Mouse (Mus musculus) liver, embryonic 16.5 days (tissue): ENCODE measurements around the gene Ube2o. TPM values are rescaled to one million over a fixed set of nuclear protein-coding genes. Genes with fewer than 3 reads are reported as not detected.
A peak's percentile ranks its signal among the peaks of the same experiment; 100 is the strongest.

Source experiments
- ATAC-seq: fragments of 200-750 bp; cut with Nextera tagmentation; 2 replicates; pipeline ENCODE4 v1.8.0; 2017; ENCODE audit warnings: low read depth, mild to moderate bottlenecking, moderate number of reproducible peaks, moderate library complexity
- H3K27ac ChIP-seq: fragments of 300-500 bp; sonication (generic); 2 replicates; pipeline ENCODE4 v1.5.1; 2014; ENCODE audit warnings: mild to moderate bottlenecking, low read length
- H3K27me3 ChIP-seq: fragments of 300-500 bp; sonication (generic); 2 replicates; pipeline ENCODE4 v1.6.1; 2014; ENCODE audit warnings: low read depth, low read length, mixed read lengths; ENCODE audit not compliant: control insufficient read depth, insufficient read depth
- H3K36me3 ChIP-seq: fragments of 300-500 bp; sonication (generic); 2 replicates; pipeline ENCODE4 v1.6.1; 2014; ENCODE audit warnings: mild to moderate bottlenecking; ENCODE audit not compliant: control insufficient read depth, insufficient read depth
- H3K4me1 ChIP-seq: fragments of 300-500 bp; sonication (generic); 2 replicates; pipeline ENCODE4 v1.6.1; 2014; ENCODE audit warnings: low read depth, low read length, mixed read lengths; ENCODE audit not compliant: control insufficient read depth
- H3K4me2 ChIP-seq: fragments of 300-500 bp; sonication (generic); 2 replicates; pipeline ENCODE4 v1.6.1; 2014; ENCODE audit warnings: low read depth, low read length, mixed read lengths
- H3K4me3 ChIP-seq: fragments of 300-500 bp; sonication (generic); 2 replicates; pipeline ENCODE4 v1.5.1; 2014; ENCODE audit warnings: low read depth, mild to moderate bottlenecking, low read length
- H3K9ac ChIP-seq: fragments of 300-500 bp; sonication (generic); 2 replicates; pipeline ENCODE4 v1.6.1; 2014; ENCODE audit warnings: low read depth, low read length
- H3K9me3 ChIP-seq: fragments of 300-500 bp; sonication (generic); replicated peaks from 2 replicates; pipeline ENCODE4 v1.6.1; 2016; ENCODE audit warnings: low read length; ENCODE audit not compliant: control insufficient read depth
- WGBS: fragments of 180-500 bp; shearing (Covaris S2); extraction: QIAGEN DNeasy Blood & Tissue Kit; methylation state at CpG from one replicate; pipeline ENCODE4 v1.1.7; 2014; ENCODE audit not compliant: insufficient replicate concordance; 5-methylcytosine and 5-hydroxymethylcytosine counted together
- polyA plus RNA-seq: library from polyadenylated mRNA; unstranded; fragments of >200 nt; fragmentation: Nextera tagmentation; extraction: Ambion mirVana; gene quantifications from 2 replicates; pipeline ENCODE4 v1.2.1, GENCODE M21; 2015

Ube2o gene
- polyA plus RNA-seq, 1 experiment from 2014 or later, result 18.1 TPM

GRCm38 (mm10) chr11:116567531-116567930 lies 13.7 kb downstream of the Ube2o start:
- Histone ChIP-seq H3K36me3 (peaks cover 2% of the 10 kb centered on the region; the same call in 1 of the 2 replicates), H3K4me3 (no peak overlapping the region), H3K9me3 (no peaks in the 10 kb centered on the region), H3K27ac (no peak overlapping the region), H3K4me2 (no peak overlapping the region), H3K9ac (no peak overlapping the region), H3K27me3 (no peaks in the 10 kb centered on the region), H3K4me1 (peaks cover 56% of the 10 kb centered on the region)
- ATAC-seq, result no peak
- 87% methylated on average over 8 of the region's 8 CpGs for WGBS

- no peak overlapping the region for H3K27ac ChIP-seq
- H3K27me3 ChIP-seq, result no peaks in the 10 kb centered on the region
- H3K4me2 ChIP-seq, result no peak overlapping the region
- peak; percentile 35; the same call in 1 of the 2 replicates for ATAC-seq
- no peak overlapping the region for H3K4me3 ChIP-seq
- peaks cover 36% of the 10 kb centered on the region for H3K4me1 ChIP-seq
- 54% methylated on average over 7 of the region's 7 CpGs for WGBS
- H3K36me3 ChIP-seq, result no peaks in the 10 kb centered on the region
- H3K9ac ChIP-seq, result no peak overlapping the region
- H3K9me3 ChIP-seq, result no peaks in the 10 kb centered on the region
Measured at GRCm38 (mm10) chr11:116565283-116566041, 15.8 kb downstream of the Ube2o start.

- 67% methylated on average over 6 of the region's 6 CpGs for WGBS
- Histone ChIP-seq H3K4me2 (no peak overlapping the region), H3K36me3 (no peaks in the 10 kb centered on the region), H3K9ac (no peak overlapping the region), H3K27me3 (no peaks in the 10 kb centered on the region), H3K27ac (no peak overlapping the region), H3K4me1 (peaks cover 36% of the 10 kb centered on the region), H3K4me3 (no peak overlapping the region), H3K9me3 (no peaks in the 10 kb centered on the region)
- ATAC-seq, result no peak
Measured at GRCm38 (mm10) chr11:116556308-116556707, 24.9 kb downstream of the Ube2o start.

- Histone ChIP-seq H3K4me2 (no peak overlapping the region), H3K9ac (no peak overlapping the region), H3K9me3 (no peaks in the 10 kb centered on the region), H3K27me3 (no peaks in the 10 kb centered on the region), H3K4me1 (peaks cover 43% of the 10 kb centered on the region), H3K4me3 (no peak overlapping the region), H3K36me3 (no peaks in the 10 kb centered on the region), H3K27ac (no peak overlapping the region)
- 32% methylated on average over 1 of the region's 1 CpGs for WGBS
- ATAC-seq, result no peak
Measured at GRCm38 (mm10) chr11:116555572-116555971, 25.7 kb downstream of the Ube2o start.

GRCm38 (mm10) chr11:116554171-116554878 lies 26.9 kb downstream of the Ube2o start:
- 20% methylated on average over 12 of the region's 12 CpGs for WGBS
- Histone ChIP-seq H3K4me2 (no peak overlapping the region), H3K27ac (0 out of 2 replicates have a peak overlapping the region, but pooled peaks have one; percentile 12), H3K27me3 (no peaks in the 10 kb centered on the region), H3K4me1 (peaks cover 56% of the 10 kb centered on the region), H3K4me3 (no peak overlapping the region), H3K9me3 (no peaks in the 10 kb centered on the region), H3K36me3 (no peaks in the 10 kb centered on the region), H3K9ac (no peak overlapping the region)
- ATAC-seq, result no peak

- H3K27ac ChIP-seq, result no peak overlapping the region; the same call in 1 of the 2 replicates
- no peaks in the 10 kb centered on the region for H3K27me3 ChIP-seq
- no peaks in the 10 kb centered on the region for H3K9me3 ChIP-seq
- H3K4me3 ChIP-seq, result no peak overlapping the region
- no peak for ATAC-seq
- no peak overlapping the region for H3K4me2 ChIP-seq
- peaks cover 5% of the 10 kb centered on the region for H3K36me3 ChIP-seq
- H3K9ac ChIP-seq, result no peak overlapping the region
- H3K4me1 ChIP-seq, result peaks cover 67% of the 10 kb centered on the region
- WGBS, result 70% methylated on average over 1 of the region's 1 CpGs
Measured at GRCm38 (mm10) chr11:116552194-116552593, 29.1 kb downstream of the Ube2o start.

- peak overlapping the region; percentile 40 for H3K9ac ChIP-seq
- H3K27me3 ChIP-seq, result no peaks in the 10 kb centered on the region
- H3K4me2 ChIP-seq, result no peak overlapping the region
- 48% methylated on average over 7 of the region's 7 CpGs for WGBS
- no peak for ATAC-seq
- peaks cover 59% of the 10 kb centered on the region for H3K4me1 ChIP-seq
- no peaks in the 10 kb centered on the region for H3K9me3 ChIP-seq
- peak overlapping the region; percentile 56 for H3K27ac ChIP-seq
- peaks cover 19% of the 10 kb centered on the region for H3K36me3 ChIP-seq
- H3K4me3 ChIP-seq, result no peak overlapping the region
Measured at GRCm38 (mm10) chr11:116550748-116551147, 30.5 kb downstream of the Ube2o start.

- H3K4me3 ChIP-seq, result peak overlapping the region; percentile 38
- peaks cover 31% of the 10 kb centered on the region for H3K36me3 ChIP-seq
- 34% methylated on average over 11 of the region's 11 CpGs for WGBS
- peak overlapping the region; percentile 89 for H3K27ac ChIP-seq
- peak; percentile 92 for ATAC-seq
- peaks cover 48% of the 10 kb centered on the region for H3K4me1 ChIP-seq
- no peaks in the 10 kb centered on the region for H3K27me3 ChIP-seq
- H3K9ac ChIP-seq, result peak overlapping the region; percentile 58
- peak overlapping the region; percentile 66 for H3K4me2 ChIP-seq
- H3K9me3 ChIP-seq, result no peaks in the 10 kb centered on the region
Measured at GRCm38 (mm10) chr11:116549273-116550038, 31.8 kb downstream of the Ube2o start.
